Mouse (Mus musculus) cortical plate, adult 2 months (tissue): Measurements from ENCODE around the gene Slc25a42.

Source experiments
- CTCF ChIP-seq: fragments of 200-500 bp; IDR thresholded peaks from 2 replicates; pipeline ENCODE4 v1.5.1; 2011; ENCODE audit warnings: mild to moderate bottlenecking, control low read depth, low read length; ENCODE audit not compliant: insufficient read depth; ENCODE audit errors: extremely low read depth
- POLR2A ChIP-seq: fragments of 200-500 bp; IDR thresholded peaks from 2 replicates; pipeline ENCODE4 v1.6.1; 2011; ENCODE audit warnings: mild to moderate bottlenecking, low read length, control low read depth; ENCODE audit not compliant: insufficient read depth; ENCODE audit errors: extremely low read depth

- TF ChIP-seq CTCF (no peak), POLR2A (no peak)
These were observed 52.9 kb downstream of the Slc25a42 start for GRCm38 (mm10) chr8:70159211-70159610.
